Mouse (Mus musculus) bone marrow, adult 2 months (tissue): Measurements from ENCODE around the gene Plekhh3. TPM values are rescaled to one million over a fixed set of nuclear protein-coding genes. Genes with fewer than 3 reads are reported as not detected.

Source experiments
- H3K27ac ChIP-seq: fragments of 200-500 bp; 2 replicates; pipeline ENCODE4 v1.5.1; 2012; ENCODE audit warnings: low read depth, mild to moderate bottlenecking, control low read depth, inconsistent platforms, low read length; ENCODE audit not compliant: control insufficient read depth, poor library complexity, insufficient read depth
- H3K4me1 ChIP-seq: fragments of 200-500 bp; 2 replicates; pipeline ENCODE4 v1.6.1; 2011; ENCODE audit warnings: low read length; ENCODE audit not compliant: control insufficient read depth, insufficient read depth
- H3K4me3 ChIP-seq: fragments of 200-500 bp; replicated peaks from 2 replicates; pipeline ENCODE3; 2011; ENCODE audit warnings: mild to moderate bottlenecking, low read depth, low read length, control low read depth; ENCODE audit not compliant: control insufficient read depth
- CTCF ChIP-seq: fragments of 200-500 bp; IDR thresholded peaks from 2 replicates; pipeline ENCODE4 v1.5.1; 2011; ENCODE audit warnings: low read length, control low read depth; ENCODE audit not compliant: control insufficient read depth, insufficient read depth
- POLR2A ChIP-seq: fragments of 200-500 bp; IDR thresholded peaks from 2 replicates; pipeline ENCODE4 v1.6.1; 2011; ENCODE audit warnings: low read depth, mild to moderate bottlenecking, control low read depth, low read length, borderline replicate concordance; ENCODE audit not compliant: control insufficient read depth
- WGBS: fragments of 180-500 bp; shearing (Covaris S2); methylation state at CpG from one replicate; pipeline ENCODE4 v1.1.7; 2018; 5-methylcytosine and 5-hydroxymethylcytosine counted together
- polyA plus RNA-seq: library from polyadenylated mRNA; stranded (reverse); fragments of >200 nt; gene quantifications from 2 replicates; pipeline ENCODE4 v1.2.4, GENCODE M21; 2011; ENCODE audit warnings: low replicate concordance; ENCODE audit not compliant: missing spikeins, insufficient read depth, insufficient read length

Gene Plekhh3
- polyA plus RNA-seq, 1 experiment, result 2.1 TPM

DNA sequence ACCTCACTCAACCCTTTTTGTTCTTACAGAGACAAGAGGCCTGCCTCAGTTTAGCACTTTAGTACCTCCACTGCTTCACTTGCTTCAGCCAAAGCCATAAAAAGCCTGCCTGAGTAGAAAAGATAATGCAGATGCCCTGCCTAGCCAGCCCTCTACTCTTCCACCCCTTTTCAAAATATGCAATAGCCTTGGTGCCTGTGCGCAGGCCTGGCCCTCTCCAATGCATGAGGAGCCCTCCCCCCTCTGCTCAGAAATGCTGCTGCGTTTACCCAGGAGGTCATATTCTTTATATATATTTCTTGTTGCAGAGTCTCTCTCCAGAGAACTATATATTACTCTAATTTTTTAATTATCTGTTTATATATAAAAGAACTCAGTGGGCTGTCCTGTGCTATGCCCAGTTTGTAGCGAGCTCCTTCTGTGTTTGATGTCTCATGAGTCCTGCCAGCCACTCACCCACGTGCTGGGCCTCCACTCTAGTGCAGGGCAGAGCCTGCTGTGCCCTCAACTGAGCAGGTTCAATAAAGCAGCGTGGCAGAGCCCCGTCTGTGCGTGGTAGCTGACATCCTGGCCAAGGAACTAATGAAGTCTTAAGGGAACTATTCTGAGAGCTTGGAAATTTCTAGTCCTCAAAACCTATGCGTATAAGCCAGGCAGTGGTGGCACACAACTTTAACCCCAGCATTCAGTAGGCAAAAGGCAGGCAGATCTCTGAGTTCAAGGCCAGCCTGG lies 19.2 kb upstream of the Plekhh3 start:
- WGBS, result 67% methylated on average over 8 of the region's 8 CpGs
- no peak for TF ChIP-seq POLR2A
- no peak for TF ChIP-seq CTCF
- Histone ChIP-seq H3K4me3 (no peak overlapping the region), H3K27ac (peak overlapping the region; percentile 79), H3K4me1 (no peaks in the 10 kb centered on the region; the same call in 1 of the 2 replicates)

DNA sequence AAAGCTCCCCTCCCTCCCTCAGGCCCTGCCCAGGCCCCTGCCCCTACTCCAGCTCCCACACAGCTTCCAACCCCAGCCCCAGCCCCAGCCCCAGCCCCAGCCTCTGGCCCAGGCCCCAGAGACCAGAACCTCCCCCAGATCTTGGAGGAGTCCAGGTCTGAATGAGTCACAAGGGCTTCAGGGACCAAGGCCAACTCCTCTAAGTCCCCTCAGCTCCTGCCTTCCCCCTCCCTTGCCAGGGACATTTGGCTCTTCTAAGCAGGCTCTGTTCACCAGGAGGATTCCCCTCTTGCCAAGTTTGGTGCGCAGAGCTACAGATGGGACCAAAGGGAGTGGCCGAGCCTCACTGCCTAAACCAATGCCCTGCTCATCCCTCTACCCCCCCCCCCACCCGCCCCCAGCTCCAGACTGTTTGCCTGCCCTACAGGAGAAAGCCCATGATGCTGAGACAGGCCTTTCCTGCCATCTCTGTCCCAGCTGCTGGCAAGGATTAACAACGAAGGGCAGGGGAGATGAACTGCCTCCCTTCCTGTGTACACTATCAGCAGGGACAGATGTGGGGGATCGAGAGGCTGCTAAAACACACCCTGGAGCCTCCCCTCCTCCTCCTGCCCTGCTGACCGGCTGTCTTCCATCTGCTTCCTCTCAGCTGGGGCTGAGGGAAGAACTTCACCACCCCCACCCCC lies 18.5 kb upstream of the Plekhh3 start:
- H3K4me1 ChIP-seq, result no peaks in the 10 kb centered on the region; the same call in 1 of the 2 replicates
- H3K27ac ChIP-seq, result peak overlapping the region; percentile 81
- 23% methylated on average over 6 of the region's 6 CpGs for whole genome bisulfite sequencing
- no peak overlapping the region for H3K4me3 ChIP-seq
- TF ChIP-seq CTCF, result no peak
- TF ChIP-seq POLR2A, result no peak

DNA sequence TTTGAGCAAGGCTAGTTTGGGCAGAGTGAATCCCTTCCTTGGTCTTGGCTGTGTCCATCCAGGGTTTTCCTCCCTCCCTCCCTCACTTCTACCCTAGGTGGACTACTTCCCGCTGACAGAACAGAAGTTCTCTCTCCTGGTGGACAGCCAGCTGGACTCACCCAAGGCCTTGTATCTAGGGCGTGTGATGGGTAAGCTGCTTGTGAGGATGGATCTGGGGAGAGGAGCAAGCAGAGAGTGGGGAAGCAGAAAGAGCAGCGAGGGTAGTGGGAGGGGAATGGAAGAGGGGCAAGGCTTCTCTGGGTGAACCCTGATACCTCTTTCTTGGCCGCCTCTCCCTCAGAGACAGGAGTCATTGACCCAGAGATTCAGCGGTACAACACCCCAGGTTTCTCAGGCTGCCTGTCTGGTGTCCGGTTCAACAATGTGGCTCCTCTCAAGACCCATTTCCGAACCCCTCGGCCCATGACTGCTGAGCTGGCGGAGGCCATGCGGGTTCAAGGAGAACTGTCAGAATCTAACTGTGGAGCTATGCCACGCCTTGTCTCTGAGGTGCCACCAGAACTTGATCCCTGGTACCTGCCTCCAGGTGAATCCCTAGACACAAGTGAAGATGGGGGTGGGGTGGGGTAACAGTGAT lies 17.1 kb upstream of the Plekhh3 start:
- Histone ChIP-seq H3K27ac (no peak overlapping the region), H3K4me1 (no peaks in the 10 kb centered on the region; the same call in 1 of the 2 replicates), H3K4me3 (no peak overlapping the region)
- TF ChIP-seq POLR2A, result no peak
- TF ChIP-seq CTCF, result no peak
- WGBS, result 93% methylated on average over 11 of the region's 11 CpGs

DNA sequence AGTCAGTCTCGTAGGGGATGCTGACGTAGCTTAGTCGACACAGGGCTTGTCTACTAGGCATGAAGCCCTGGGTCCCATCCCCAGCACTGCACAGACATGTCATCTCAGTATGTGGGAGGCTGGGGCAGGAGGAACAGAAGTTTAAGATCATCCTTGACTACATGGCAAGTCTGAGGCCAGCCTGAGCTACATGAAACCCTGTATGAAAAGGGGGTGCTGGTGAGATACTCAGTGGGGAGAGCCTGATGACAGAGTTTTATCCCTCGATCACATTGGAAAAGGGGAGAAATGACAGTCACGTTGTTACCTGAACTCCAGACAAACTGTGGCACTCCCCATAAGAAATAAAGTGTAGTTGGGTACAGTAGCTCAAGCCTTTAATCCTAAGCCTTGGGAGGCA lies 16.4 kb upstream of the Plekhh3 start:
- WGBS, result 88% methylated on average over 5 of the region's 5 CpGs
- no peak overlapping the region for H3K4me3 ChIP-seq
- no peak for TF ChIP-seq POLR2A
- TF ChIP-seq CTCF, result no peak
- no peaks in the 10 kb centered on the region; the same call in 1 of the 2 replicates for H3K4me1 ChIP-seq
- no peak overlapping the region for H3K27ac ChIP-seq

DNA sequence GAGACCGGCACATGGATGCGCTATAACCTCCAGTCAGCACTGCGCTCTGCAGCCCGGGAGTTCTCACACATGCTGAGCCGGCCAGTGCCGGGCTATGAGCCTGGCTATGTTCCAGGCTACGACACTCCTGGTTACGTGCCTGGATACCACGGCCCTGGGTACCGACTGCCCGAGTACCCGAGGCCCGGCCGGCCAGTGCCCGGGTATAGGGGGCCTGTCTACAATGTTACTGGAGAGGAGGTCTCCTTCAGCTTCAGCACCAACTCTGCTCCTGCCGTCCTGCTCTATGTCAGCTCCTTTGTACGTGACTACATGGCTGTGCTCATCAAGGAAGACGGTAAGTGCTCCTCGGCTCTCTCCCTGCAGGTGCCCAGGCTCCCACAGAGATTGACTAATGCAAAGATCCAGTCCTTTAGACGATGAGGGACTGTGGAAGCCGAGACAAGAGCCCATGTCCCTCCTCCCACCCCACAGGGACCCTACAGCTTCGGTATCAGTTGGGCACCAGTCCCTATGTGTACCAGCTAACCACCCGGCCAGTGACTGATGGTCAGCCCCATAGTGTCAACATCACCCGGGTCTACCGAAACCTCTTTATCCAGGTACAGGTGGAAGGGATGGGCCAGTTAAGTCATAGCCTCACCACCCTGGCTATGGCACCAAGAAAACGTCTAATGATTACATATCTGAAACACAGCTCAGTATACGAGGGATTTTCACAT lies 15.5 kb upstream of the Plekhh3 start:
- Histone ChIP-seq H3K27ac (no peak overlapping the region), H3K4me3 (no peak overlapping the region), H3K4me1 (no peaks in the 10 kb centered on the region; the same call in 1 of the 2 replicates)
- 90% methylated on average over 27 of the region's 27 CpGs for WGBS
- TF ChIP-seq CTCF (no peak), POLR2A (no peak)

DNA sequence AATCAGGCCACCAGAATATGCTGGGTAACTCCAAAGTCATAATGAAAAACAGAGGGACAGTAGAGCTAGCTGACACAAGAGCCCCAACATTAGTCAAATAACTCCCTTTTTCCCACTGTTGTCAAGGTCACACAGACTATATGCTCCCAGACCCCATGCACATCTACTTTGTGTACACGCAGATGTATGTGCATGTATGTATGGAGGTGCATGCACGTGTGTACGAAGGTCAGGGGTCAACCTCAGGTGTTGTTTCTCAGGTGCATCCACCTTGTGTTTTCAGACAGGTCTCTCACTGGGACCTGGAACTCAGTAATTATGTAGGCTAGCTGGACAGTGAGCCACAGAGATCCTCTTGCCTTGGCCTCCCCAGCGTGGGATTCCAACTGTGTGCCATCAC lies 14.3 kb upstream of the Plekhh3 start:
- Histone ChIP-seq H3K27ac (no peak overlapping the region), H3K4me1 (no peaks in the 10 kb centered on the region; the same call in 1 of the 2 replicates), H3K4me3 (no peak overlapping the region)
- WGBS, result 85% methylated on average over 4 of the region's 4 CpGs
- TF ChIP-seq POLR2A (no peak), CTCF (no peak)

DNA sequence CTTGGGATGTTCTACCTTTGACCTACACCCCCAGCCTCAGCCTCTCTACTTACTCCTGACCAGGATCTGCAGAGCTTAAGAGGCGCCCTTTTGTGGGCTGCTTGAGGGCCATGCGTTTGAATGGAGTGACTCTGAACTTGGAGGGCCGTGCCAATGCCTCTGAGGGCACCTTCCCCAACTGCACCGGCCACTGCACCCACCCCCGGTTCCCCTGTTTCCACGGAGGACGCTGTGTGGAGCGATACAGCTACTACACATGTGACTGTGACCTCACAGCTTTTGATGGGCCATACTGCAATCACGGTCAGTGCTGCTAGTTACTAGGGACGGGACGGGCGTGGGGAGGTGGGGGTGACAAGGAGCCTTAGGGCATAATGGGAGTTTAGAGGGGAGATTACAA lies 13.8 kb upstream of the Plekhh3 start:
- no peak overlapping the region for H3K4me3 ChIP-seq
- H3K27ac ChIP-seq, result no peak overlapping the region
- TF ChIP-seq POLR2A, result no peak
- TF ChIP-seq CTCF, result no peak
- 87% methylated on average over 12 of the region's 12 CpGs for WGBS
- no peaks in the 10 kb centered on the region; the same call in 1 of the 2 replicates for H3K4me1 ChIP-seq

DNA sequence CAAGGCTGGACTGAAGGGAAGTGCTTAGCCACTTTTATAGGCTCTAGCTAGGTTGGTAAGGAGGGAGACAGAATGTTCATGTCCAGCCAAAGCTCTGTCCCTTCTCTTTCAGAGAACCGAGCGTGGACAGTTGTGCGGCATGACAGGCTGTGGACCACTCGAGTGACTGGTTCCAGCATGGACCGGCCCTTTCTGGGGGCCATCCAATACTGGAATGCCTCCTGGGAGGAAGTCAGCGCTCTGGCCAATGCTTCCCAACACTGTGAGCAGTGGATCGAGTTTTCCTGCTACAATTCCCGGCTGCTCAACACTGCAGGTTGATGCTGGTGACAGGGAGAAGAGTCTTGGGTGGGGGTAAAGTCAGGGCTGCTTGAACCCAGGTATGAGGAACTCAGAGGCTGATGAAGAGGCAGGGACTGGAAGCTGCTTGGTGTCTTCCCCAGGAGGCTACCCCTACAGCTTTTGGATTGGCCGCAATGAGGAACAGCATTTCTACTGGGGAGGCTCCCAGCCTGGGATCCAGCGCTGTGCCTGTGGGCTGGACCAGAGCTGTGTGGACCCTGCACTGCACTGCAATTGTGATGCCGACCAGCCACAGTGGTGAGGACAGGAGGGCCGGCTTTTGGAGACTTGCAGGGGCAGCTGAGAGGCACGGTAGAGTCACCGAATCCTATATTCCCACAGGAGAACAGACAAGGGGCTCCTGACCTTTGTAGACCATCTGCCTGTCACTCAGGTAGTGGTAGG lies 11.8 kb upstream of the Plekhh3 start:
- TF ChIP-seq CTCF, result no peak
- TF ChIP-seq POLR2A, result no peak
- WGBS, result 79% methylated on average over 14 of the region's 14 CpGs

More for the DNA sequence above, 11.8 kb upstream of the Plekhh3 start:
- Histone ChIP-seq H3K27ac (no peak overlapping the region), H3K4me3 (no peak overlapping the region), H3K4me1 (no peaks in the 10 kb centered on the region; the same call in 1 of the 2 replicates)
